Mouse (Mus musculus) liver, embryonic 16.5 days (tissue): ENCODE measurements around the gene Spg7. TPM values are rescaled to one million over a fixed set of nuclear protein-coding genes. Genes with fewer than 3 reads are reported as not detected.

Experiments
- ATAC-seq: fragments of 200-750 bp; cut with Nextera tagmentation; 2 replicates; pipeline ENCODE4 v1.8.0; 2017; ENCODE audit warnings: low read depth, mild to moderate bottlenecking, moderate number of reproducible peaks, moderate library complexity
- H3K27ac ChIP-seq: fragments of 300-500 bp; sonication (generic); 2 replicates; pipeline ENCODE4 v1.5.1; 2014; ENCODE audit warnings: mild to moderate bottlenecking, low read length
- H3K27me3 ChIP-seq: fragments of 300-500 bp; sonication (generic); 2 replicates; pipeline ENCODE4 v1.6.1; 2014; ENCODE audit warnings: low read depth, low read length, mixed read lengths; ENCODE audit not compliant: control insufficient read depth, insufficient read depth
- H3K36me3 ChIP-seq: fragments of 300-500 bp; sonication (generic); 2 replicates; pipeline ENCODE4 v1.6.1; 2014; ENCODE audit warnings: mild to moderate bottlenecking; ENCODE audit not compliant: control insufficient read depth, insufficient read depth
- H3K4me1 ChIP-seq: fragments of 300-500 bp; sonication (generic); 2 replicates; pipeline ENCODE4 v1.6.1; 2014; ENCODE audit warnings: low read depth, low read length, mixed read lengths; ENCODE audit not compliant: control insufficient read depth
- H3K4me2 ChIP-seq: fragments of 300-500 bp; sonication (generic); 2 replicates; pipeline ENCODE4 v1.6.1; 2014; ENCODE audit warnings: low read depth, low read length, mixed read lengths
- H3K4me3 ChIP-seq: fragments of 300-500 bp; sonication (generic); 2 replicates; pipeline ENCODE4 v1.5.1; 2014; ENCODE audit warnings: low read depth, mild to moderate bottlenecking, low read length
- H3K9ac ChIP-seq: fragments of 300-500 bp; sonication (generic); 2 replicates; pipeline ENCODE4 v1.6.1; 2014; ENCODE audit warnings: low read depth, low read length
- H3K9me3 ChIP-seq: fragments of 300-500 bp; sonication (generic); replicated peaks from 2 replicates; pipeline ENCODE4 v1.6.1; 2016; ENCODE audit warnings: low read length; ENCODE audit not compliant: control insufficient read depth
- WGBS: fragments of 180-500 bp; shearing (Covaris S2); extraction: QIAGEN DNeasy Blood & Tissue Kit; methylation state at CpG from one replicate; pipeline ENCODE4 v1.1.7; 2014; ENCODE audit not compliant: insufficient replicate concordance; 5-methylcytosine and 5-hydroxymethylcytosine counted together
- microRNA-seq: library from miRNA; unstranded; fragments of <30 nt; microRNA quantifications from one replicate; pipeline ENCODE4, GENCODE M21; 2016
- polyA plus RNA-seq: library from polyadenylated mRNA; unstranded; fragments of >200 nt; fragmentation: Nextera tagmentation; extraction: Ambion mirVana; gene quantifications from 2 replicates; pipeline ENCODE4 v1.2.1, GENCODE M21; 2015

Spg7 gene
- polyA plus RNA-seq, 1 experiment from 2014 or later, result 20.7 TPM

DNA sequence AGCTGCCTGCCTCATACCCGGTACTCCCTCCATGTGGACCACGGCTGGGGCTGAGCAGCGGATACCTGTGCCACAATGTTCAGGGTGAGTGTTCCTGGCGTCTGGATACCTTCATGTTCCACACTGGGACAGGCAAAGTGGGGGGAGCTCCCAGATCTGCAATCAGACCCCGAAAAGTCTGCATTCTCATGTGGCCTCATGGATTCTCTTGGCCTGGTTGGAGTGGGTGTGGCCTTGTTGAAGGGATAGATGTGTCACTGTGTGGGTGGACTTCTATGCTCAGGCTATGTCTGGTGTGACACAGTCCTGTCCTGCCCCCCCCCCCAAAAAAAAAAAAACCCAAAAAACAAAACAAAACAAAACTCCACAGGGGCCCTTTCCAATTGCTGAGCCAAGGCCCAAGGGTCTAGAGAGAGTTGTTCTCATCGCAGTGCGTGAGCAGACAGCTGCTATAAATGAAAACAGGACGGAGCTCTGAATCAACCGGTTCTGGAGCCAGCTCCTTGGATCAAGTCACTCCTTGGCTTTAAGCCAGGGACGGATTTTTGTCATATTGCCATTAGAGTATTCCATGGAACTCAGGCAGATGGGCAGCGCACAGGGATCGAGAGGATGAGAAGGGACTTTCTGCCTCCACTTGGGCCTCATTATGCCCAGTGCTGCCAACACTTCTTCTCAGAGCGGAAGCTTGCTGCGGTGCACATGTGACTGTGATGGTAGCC lies 79.2 kb downstream of the Spg7 start:
- Histone ChIP-seq H3K9ac (no peak overlapping the region), H3K27ac (no peak overlapping the region), H3K4me3 (no peak overlapping the region), H3K4me1 (no peaks in the 10 kb centered on the region), H3K4me2 (no peak overlapping the region), H3K9me3 (no peaks in the 10 kb centered on the region), H3K36me3 (no peaks in the 10 kb centered on the region), H3K27me3 (no peaks in the 10 kb centered on the region)
- no peak for ATAC-seq
- 76% methylated on average over 14 of the region's 14 CpGs for WGBS

DNA sequence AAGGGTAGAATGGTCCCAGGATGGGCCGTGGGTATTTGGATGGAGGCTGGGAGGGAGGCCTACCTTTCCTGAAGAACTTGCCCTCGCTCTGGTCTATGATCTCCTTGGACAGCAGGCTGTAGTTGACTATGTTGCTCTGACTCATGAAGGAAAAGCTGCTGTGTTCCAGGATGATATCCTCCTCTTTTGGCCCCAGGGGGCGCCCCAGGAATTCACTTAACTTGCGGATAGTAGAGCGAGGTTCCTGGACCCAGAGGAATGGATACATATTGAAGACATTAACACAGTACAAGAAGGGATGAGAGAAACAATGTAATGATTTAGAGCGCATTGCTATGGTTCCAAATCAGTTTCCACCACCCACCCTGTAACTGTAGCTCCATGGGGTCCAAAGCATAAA lies 82.5 kb downstream of the Spg7 start:
- Histone ChIP-seq H3K36me3 (no peaks in the 10 kb centered on the region), H3K4me2 (no peak overlapping the region), H3K27me3 (no peaks in the 10 kb centered on the region; the same call in 1 of the 2 replicates), H3K4me3 (no peak overlapping the region), H3K9ac (no peak overlapping the region), H3K27ac (no peak overlapping the region), H3K4me1 (no peaks in the 10 kb centered on the region), H3K9me3 (no peaks in the 10 kb centered on the region)
- WGBS, result 45% methylated on average over 6 of the region's 6 CpGs
- ATAC-seq, result no peak

DNA sequence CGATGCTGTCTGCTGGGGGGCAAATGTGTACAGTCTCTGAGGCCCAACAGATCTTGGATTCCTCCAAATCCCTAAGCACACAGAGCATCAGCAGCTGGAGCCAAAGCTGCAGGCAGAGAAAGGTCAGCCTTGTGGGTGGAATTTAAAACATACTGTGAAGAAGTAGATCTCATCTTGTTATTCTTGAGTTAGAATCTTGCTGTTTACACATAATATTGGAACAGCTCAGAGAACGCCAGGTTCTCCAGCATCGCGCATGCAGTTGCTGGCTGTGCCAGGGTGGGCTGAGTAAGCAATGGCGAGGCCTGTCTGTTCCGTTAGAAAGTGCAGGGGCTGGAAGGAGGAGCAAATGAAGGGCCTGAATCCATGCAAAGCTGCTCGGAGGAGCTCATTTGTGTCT lies 83.6 kb downstream of the Spg7 start:
- ATAC-seq, result no peak
- WGBS, result 75% methylated on average over 7 of the region's 7 CpGs
- Histone ChIP-seq H3K9me3 (no peaks in the 10 kb centered on the region), H3K4me2 (no peak overlapping the region), H3K27ac (no peak overlapping the region), H3K4me1 (no peaks in the 10 kb centered on the region), H3K4me3 (no peak overlapping the region), H3K9ac (no peak overlapping the region), H3K27me3 (no peaks in the 10 kb centered on the region; the same call in 1 of the 2 replicates), H3K36me3 (no peaks in the 10 kb centered on the region)

Small RNA genes lying within 50 kb of the gene (microRNA-seq; reads per million reads assigned to microRNA genes)
- gene Mir7079 (not detected), gene Mir7080 (not detected)

Other genes starting within 250 kb of the Spg7 start
- gene Cdh15, start 215.0 kb upstream of the Spg7 start, polyA plus RNA-seq, result 0.21 and 0.38 TPM in 2 replicates
- 7.8 and 8.6 TPM in 2 replicates for gene Ankrd11, start 20.7 kb upstream of the Spg7 start, polyA plus RNA-seq
- gene Rpl13, start 39.4 kb downstream of the Spg7 start, polyA plus RNA-seq, result 732 and 803 TPM in 2 replicates
- 0.29 and 0.32 TPM in 2 replicates for gene Cpne7, start 54.4 kb downstream of the Spg7 start, polyA plus RNA-seq
- 0.74 and 0.89 TPM in 2 replicates for gene Sult5a1, start 95.4 kb downstream of the Spg7 start, polyA plus RNA-seq
- 0.12 and 0.39 TPM in 2 replicates for gene Dpep1, start 123.3 kb downstream of the Spg7 start, polyA plus RNA-seq
- gene Chmp1a, start 149.8 kb downstream of the Spg7 start, polyA plus RNA-seq, result 55.9 and 59.6 TPM in 2 replicates
- gene Spata33, start 149.9 kb downstream of the Spg7 start, polyA plus RNA-seq, result 0.14 and 0.21 TPM in 2 replicates
- 8.8 and 8.9 TPM in 2 replicates for gene Cdk10, start 161.9 kb downstream of the Spg7 start, polyA plus RNA-seq
- 3.2 and 3.3 TPM in 2 replicates for gene Spata2l, start 173.3 kb downstream of the Spg7 start, polyA plus RNA-seq
- gene Zfp276, start 191.3 kb downstream of the Spg7 start, polyA plus RNA-seq, result 7.5 and 7.8 TPM in 2 replicates
- 4.8 and 5.6 TPM in 2 replicates for gene Vps9d1, start 191.4 kb downstream of the Spg7 start, polyA plus RNA-seq